Mouse (Mus musculus): ENCODE data around the gene Fxyd5. TPM values are rescaled to one million over a fixed set of nuclear protein-coding genes. Genes with fewer than 3 reads are reported as not detected.

The Fxyd5 gene
- polyA plus RNA-seq, 1 experiment from 2014 or later: 22.5 TPM

DNA sequence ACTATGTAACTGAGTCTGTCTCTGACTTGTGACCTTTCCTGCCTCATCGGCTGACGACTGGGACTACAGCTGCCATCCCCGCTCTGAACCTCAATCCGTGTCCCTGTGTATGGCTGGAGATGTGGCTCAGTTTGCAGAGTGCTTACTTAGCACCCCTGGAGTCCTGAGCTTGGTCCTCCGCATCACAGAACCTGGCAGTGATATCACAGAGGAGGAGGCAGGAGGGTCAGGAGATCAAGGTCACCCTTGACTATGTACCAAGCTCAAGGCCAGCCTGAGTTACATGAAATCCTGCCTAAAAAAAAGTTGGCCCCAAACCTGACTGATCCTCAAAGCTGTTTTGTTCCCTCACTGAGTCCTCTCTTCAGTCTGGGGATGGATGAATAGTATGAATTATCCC, 15.4 kb upstream of the Fxyd5 start:
- Histone ChIP-seq H3K27ac (ENCODE audit: low read length) (no peak overlapping the region), H3K36me3 (ENCODE audit: control insufficient read depth, insufficient read depth, low read length) (no peaks in the 10 kb centered on the region), H3K4me3 (ENCODE audit: low read length) (no peak overlapping the region), H3K4me2 (ENCODE audit: low read depth, low read length) (no peak overlapping the region), H3K9me3 (ENCODE audit: control insufficient read depth, low read length) (no peaks in the 10 kb centered on the region), H3K9ac (ENCODE audit: low read depth, low read length) (no peak overlapping the region), H3K27me3 (replicated peaks; ENCODE audit: control insufficient read depth, insufficient read depth, low read length) (peaks cover 13% of the 10 kb centered on the region), H3K4me1 (ENCODE audit: control insufficient read depth, insufficient read depth, low read length) (peaks cover 19% of the 10 kb centered on the region)
- ATAC-seq: no peak
- 71% methylated on average over 5 of the region's 5 CpGs for WGBS

DNA sequence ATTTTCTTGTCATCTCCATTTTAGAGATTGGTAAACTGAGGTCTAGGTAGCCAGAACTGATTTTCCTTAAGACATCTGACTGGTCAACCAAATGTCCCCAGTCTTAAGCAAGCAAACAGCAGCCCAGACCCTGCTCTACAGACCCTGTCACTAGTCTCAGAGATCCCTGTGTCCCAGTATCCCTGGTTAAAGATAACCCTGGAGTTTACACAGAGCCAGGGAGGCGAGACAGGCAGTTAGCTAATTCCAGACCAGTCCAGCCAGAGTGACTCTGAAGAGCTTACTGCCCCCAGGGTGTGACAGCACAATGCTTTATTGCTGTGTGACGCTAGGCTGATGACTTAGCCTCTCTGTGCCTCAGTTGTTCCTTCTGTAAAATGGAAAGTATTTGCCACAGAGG, 14.8 kb upstream of the Fxyd5 start, which contains the start of gene Fxyd1:
TSS of gene Fxyd1 (minus strand) at position 129 of the 400 bp plus-strand sequence.
- no peaks in the 10 kb centered on the region for H3K9me3 ChIP-seq (ENCODE audit: control insufficient read depth, low read length)
- 0 out of 2 replicates have a peak within 1 kb of the TSS, but pooled peaks have one; percentile 61 for H3K9ac ChIP-seq (ENCODE audit: low read depth, low read length)
- no peak within 1 kb of the TSS for H3K4me3 ChIP-seq (ENCODE audit: low read length)
- H3K27me3 ChIP-seq (replicated peaks; ENCODE audit: control insufficient read depth, insufficient read depth, low read length): peaks cover 19% of the 10 kb centered on the region
- ATAC-seq: no peak
- no peaks in the 10 kb centered on the region for H3K36me3 ChIP-seq (ENCODE audit: control insufficient read depth, insufficient read depth, low read length)
- H3K4me2 ChIP-seq (ENCODE audit: low read depth, low read length): no peak within 1 kb of the TSS
- peaks cover 26% of the 10 kb centered on the region for H3K4me1 ChIP-seq (ENCODE audit: control insufficient read depth, insufficient read depth, low read length)
- 63% methylated on average over 2 of the region's 2 CpGs for WGBS
- H3K27ac ChIP-seq (ENCODE audit: low read length): no peak within 1 kb of the TSS

DNA sequence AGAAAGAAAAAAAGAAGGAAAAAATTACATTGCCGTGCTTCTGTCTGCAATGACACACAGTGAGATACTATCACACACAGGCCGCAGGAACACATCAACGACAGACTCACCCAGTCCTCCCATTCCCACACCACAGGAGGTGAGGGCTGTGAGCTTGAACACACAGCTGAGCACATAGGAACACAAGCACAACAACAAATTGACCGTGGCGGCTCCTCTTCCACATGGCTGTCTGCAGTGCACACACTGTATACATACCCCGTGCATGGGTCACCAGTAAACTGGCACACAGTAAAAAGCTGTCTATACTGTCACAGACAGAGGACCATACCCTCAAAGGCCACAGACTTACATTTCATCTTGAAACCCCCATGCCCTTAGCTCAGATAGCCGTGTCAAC, 14.2 kb upstream of the Fxyd5 start:
- WGBS: 77% methylated on average over 7 of the region's 7 CpGs
- H3K4me2 ChIP-seq (ENCODE audit: low read depth, low read length): no peak overlapping the region
- no peak overlapping the region for H3K4me3 ChIP-seq (ENCODE audit: low read length)
- peaks cover 32% of the 10 kb centered on the region for H3K4me1 ChIP-seq (ENCODE audit: control insufficient read depth, insufficient read depth, low read length)
- no peak overlapping the region for H3K27ac ChIP-seq (ENCODE audit: low read length)
- no peaks in the 10 kb centered on the region for H3K36me3 ChIP-seq (ENCODE audit: control insufficient read depth, insufficient read depth, low read length)
- H3K9ac ChIP-seq (ENCODE audit: low read depth, low read length): no peak overlapping the region
- ATAC-seq: no peak
- H3K9me3 ChIP-seq (ENCODE audit: control insufficient read depth, low read length): no peaks in the 10 kb centered on the region
- peaks cover 25% of the 10 kb centered on the region for H3K27me3 ChIP-seq (replicated peaks; ENCODE audit: control insufficient read depth, insufficient read depth, low read length)

DNA sequence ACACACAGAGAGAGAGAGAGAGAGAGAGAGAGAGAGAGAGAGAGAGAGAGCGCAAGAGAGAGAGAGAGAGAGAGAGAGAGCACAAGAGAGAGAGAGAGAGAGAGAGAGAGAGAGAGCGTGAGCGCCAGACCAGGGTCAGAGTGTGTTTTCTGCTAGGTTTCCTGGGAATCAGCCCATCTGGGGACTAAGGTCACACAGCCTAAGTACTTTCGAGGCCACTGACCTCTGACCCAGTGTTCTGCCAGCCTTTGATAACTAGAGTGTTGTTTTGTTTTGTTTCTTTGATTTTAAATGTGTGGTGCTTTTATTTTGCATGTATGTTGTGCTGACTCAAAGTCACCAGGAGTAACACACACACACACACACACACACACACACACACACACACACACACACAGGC, 13.6 kb upstream of the Fxyd5 start:
- Histone ChIP-seq H3K9ac (ENCODE audit: low read depth, low read length) (peak overlapping the region; percentile 61; the same call in 1 of the 2 replicates), H3K9me3 (ENCODE audit: control insufficient read depth, low read length) (no peaks in the 10 kb centered on the region), H3K36me3 (ENCODE audit: control insufficient read depth, insufficient read depth, low read length) (no peaks in the 10 kb centered on the region), H3K4me2 (ENCODE audit: low read depth, low read length) (no peak overlapping the region), H3K27me3 (replicated peaks; ENCODE audit: control insufficient read depth, insufficient read depth, low read length) (peaks cover 31% of the 10 kb centered on the region), H3K27ac (ENCODE audit: low read length) (no peak overlapping the region), H3K4me3 (ENCODE audit: low read length) (no peak overlapping the region), H3K4me1 (ENCODE audit: control insufficient read depth, insufficient read depth, low read length) (peaks cover 38% of the 10 kb centered on the region)
- ATAC-seq: no peak
- WGBS: 32% methylated on average over 3 of the region's 4 CpGs

DNA sequence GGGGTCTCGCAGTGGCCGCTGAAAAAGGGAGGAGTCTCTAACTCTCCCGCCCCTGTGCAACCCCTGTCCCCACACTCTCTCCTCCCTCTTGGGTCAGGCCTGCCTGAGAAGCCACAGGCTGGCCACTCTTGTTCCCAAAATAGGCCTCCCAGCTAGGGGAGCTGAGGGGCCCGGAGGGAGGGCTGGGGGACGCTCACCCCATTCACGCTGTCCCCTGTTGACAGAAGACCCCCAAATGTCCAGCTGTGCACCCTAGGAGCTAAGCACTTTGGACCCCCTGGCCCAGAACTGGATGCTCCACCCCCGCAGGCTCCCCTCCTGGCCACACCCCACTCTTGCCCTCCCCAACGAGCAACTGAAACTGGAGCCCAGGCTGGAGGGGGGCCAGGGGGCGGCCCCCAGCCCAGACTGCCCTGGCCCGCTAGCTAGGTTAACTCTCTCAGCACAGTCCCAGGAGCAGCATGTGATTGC, 13.1 kb upstream of the Fxyd5 start:
- ATAC-seq: peak; percentile 78
- H3K4me3 ChIP-seq (ENCODE audit: low read length): peak overlapping the region; percentile 45
- peaks cover 39% of the 10 kb centered on the region for H3K4me1 ChIP-seq (ENCODE audit: control insufficient read depth, insufficient read depth, low read length)
- H3K36me3 ChIP-seq (ENCODE audit: control insufficient read depth, insufficient read depth, low read length): no peaks in the 10 kb centered on the region
- peak overlapping the region; percentile 65 for H3K27ac ChIP-seq (ENCODE audit: low read length)
- H3K4me2 ChIP-seq (ENCODE audit: low read depth, low read length): peak overlapping the region; percentile 48
- H3K9me3 ChIP-seq (ENCODE audit: control insufficient read depth, low read length): no peaks in the 10 kb centered on the region
- WGBS: 15% methylated on average over 10 of the region's 10 CpGs
- peaks cover 35% of the 10 kb centered on the region for H3K27me3 ChIP-seq (replicated peaks; ENCODE audit: control insufficient read depth, insufficient read depth, low read length)
- peak overlapping the region; percentile 61 for H3K9ac ChIP-seq (ENCODE audit: low read depth, low read length)

DNA sequence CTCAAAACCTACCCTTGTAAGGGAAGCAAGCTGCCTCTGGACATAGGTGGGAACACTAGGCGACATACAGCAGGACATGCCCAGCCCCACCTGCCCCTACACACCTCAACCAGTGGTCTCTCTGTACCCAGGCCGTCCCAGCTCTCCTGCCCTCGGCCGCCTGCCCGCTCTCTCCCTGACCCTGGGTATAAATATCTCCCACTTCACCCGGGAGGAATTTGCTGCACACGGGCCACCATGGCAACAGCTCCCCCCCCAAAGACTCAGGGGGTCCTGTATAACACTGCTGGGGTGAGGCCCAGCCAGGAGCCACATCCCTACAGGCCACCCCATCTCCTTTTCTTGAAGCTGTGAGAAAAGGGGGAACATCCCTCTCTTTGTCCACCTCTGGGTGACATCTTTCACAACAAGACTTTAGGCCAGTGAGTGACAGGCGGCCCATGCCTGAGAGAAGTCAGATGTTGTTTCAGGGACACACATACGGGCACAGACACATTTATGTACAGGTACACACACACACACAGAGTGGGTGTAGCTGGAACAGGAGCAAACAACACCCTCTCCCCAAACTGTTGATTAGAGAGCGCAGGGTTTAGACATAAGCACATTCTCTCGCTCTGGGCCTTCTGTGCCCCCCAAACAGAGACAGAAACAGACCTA, 12.5 kb upstream of the Fxyd5 start:
- no peak for ATAC-seq
- Histone ChIP-seq H3K4me3 (ENCODE audit: low read length) (peak overlapping the region; percentile 45), H3K4me2 (ENCODE audit: low read depth, low read length) (peak overlapping the region; percentile 48), H3K4me1 (ENCODE audit: control insufficient read depth, insufficient read depth, low read length) (peaks cover 41% of the 10 kb centered on the region), H3K9ac (ENCODE audit: low read depth, low read length) (peak overlapping the region; percentile 61), H3K9me3 (ENCODE audit: control insufficient read depth, low read length) (no peaks in the 10 kb centered on the region), H3K27ac (ENCODE audit: low read length) (peak overlapping the region; percentile 65; the same call in 1 of the 2 replicates), H3K27me3 (replicated peaks; ENCODE audit: control insufficient read depth, insufficient read depth, low read length) (peaks cover 41% of the 10 kb centered on the region), H3K36me3 (ENCODE audit: control insufficient read depth, insufficient read depth, low read length) (no peaks in the 10 kb centered on the region)
- WGBS: 47% methylated on average over 11 of the region's 11 CpGs

DNA sequence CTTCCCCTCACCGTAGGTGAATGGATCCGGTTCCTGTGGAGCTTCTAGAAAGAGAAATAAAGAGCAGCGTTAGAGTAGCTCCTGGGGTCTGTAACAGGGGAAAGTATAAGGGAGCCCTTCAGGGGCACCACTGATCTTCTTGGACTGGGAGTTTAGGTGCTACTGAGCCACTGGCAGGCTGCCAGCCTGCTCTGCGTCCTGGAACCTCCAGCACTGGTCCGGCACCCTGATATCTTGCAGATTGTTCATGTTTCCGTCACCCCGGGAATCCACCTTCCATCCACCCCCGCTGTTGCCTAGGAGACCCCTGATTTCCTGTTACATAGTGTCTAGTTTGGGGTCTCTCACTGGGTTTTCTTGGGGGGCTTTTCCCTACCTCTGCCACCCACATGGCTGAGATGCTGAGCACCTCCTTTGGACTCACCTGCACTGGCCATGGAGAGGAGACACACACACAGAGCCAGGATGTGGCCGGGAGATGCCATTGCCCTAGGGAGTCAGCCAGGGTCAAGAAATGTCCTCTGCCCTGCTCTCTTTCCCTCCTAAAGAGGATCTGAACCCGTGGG, 11.7 kb upstream of the Fxyd5 start:
- peak overlapping the region; percentile 48 for H3K4me2 ChIP-seq (ENCODE audit: low read depth, low read length)
- no peak overlapping the region for H3K27ac ChIP-seq (ENCODE audit: low read length)
- peaks cover 45% of the 10 kb centered on the region for H3K4me1 ChIP-seq (ENCODE audit: control insufficient read depth, insufficient read depth, low read length)
- H3K36me3 ChIP-seq (ENCODE audit: control insufficient read depth, insufficient read depth, low read length): no peaks in the 10 kb centered on the region
- 38% methylated on average over 10 of the region's 10 CpGs for WGBS
- H3K4me3 ChIP-seq (ENCODE audit: low read length): no peak overlapping the region
- H3K9ac ChIP-seq (ENCODE audit: low read depth, low read length): peak overlapping the region; percentile 33; the same call in 1 of the 2 replicates
- no peaks in the 10 kb centered on the region for H3K9me3 ChIP-seq (ENCODE audit: control insufficient read depth, low read length)
- no peak for ATAC-seq
- H3K27me3 ChIP-seq (replicated peaks; ENCODE audit: control insufficient read depth, insufficient read depth, low read length): peaks cover 48% of the 10 kb centered on the region

DNA sequence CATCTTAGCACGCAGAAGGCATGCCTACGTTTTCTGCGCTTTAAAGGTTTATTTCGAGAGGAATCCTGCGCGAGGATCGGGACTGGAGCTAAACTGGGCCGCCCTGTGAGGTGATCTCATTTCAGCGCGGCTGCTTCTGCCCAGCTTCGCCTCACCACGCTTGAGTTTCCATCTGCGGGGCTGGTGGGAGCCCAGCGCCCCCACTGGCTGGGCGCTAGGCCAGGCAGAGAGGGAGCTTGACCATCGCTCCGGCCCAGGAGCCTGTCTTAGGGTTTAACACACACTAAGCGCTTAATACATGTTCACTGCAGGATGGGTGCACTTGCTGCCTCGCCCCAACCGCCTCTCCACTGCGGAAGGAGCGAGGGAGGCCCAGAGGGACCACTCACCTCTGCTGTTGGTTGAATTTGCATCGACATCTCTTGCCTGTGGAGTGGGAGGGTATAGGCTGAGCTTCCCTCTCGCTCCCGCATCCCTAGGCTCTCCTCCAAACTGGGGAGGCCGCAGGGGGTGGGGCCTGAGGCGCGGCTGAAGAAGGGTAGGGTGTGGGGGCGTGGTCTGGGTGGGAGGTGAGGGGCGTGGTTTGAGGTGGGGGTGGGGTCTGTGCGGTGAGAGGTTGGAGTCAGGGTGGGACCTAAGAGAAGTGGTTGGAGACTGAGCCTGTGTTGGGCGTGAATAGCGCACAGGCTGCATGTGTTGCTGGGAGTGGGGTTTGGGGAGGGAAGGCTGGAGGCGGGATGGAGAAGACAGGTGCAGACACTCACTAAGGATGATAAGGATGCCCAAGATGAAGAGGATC, 10.6 kb upstream of the Fxyd5 start:
- H3K4me3 ChIP-seq (ENCODE audit: low read length): peak overlapping the region; percentile 16; the same call in 1 of the 2 replicates
- H3K4me2 ChIP-seq (ENCODE audit: low read depth, low read length): peak overlapping the region; percentile 26; the same call in 1 of the 2 replicates
- H3K36me3 ChIP-seq (ENCODE audit: control insufficient read depth, insufficient read depth, low read length): no peaks in the 10 kb centered on the region
- no peaks in the 10 kb centered on the region for H3K9me3 ChIP-seq (ENCODE audit: control insufficient read depth, low read length)
- no peak overlapping the region for H3K9ac ChIP-seq (ENCODE audit: low read depth, low read length)
- H3K4me1 ChIP-seq (ENCODE audit: control insufficient read depth, insufficient read depth, low read length): peaks cover 45% of the 10 kb centered on the region
- H3K27me3 ChIP-seq (replicated peaks; ENCODE audit: control insufficient read depth, insufficient read depth, low read length): peaks cover 48% of the 10 kb centered on the region
- WGBS: 6% methylated on average over 34 of the region's 34 CpGs
- peak; percentile 22 for ATAC-seq
- H3K27ac ChIP-seq (ENCODE audit: low read length): no peak overlapping the region

DNA sequence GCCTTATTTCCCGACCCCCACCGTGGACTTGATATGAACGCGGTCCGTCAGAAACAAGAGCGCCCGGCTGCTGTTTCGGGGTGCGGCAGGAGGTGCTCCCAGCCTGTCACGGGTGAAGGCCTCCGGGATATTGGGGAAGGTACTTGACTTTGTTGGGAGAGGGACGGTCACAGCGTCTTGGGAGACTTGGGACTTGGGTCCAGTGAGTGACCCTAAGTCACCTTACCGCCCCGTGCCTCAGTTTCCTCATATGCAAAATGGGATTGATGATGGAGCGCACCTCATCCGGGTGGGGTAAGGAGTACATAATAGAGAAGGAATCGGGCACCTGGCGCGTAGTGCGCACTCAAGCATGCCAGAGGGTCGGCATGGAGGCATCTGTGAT, 10.0 kb upstream of the Fxyd5 start:
- Histone ChIP-seq H3K4me2 (ENCODE audit: low read depth, low read length) (peak overlapping the region; percentile 26; the same call in 1 of the 2 replicates), H3K9me3 (ENCODE audit: control insufficient read depth, low read length) (no peaks in the 10 kb centered on the region), H3K36me3 (ENCODE audit: control insufficient read depth, insufficient read depth, low read length) (no peaks in the 10 kb centered on the region), H3K4me1 (ENCODE audit: control insufficient read depth, insufficient read depth, low read length) (peaks cover 45% of the 10 kb centered on the region), H3K4me3 (ENCODE audit: low read length) (peak overlapping the region; percentile 3; the same call in 1 of the 2 replicates), H3K27ac (ENCODE audit: low read length) (no peak overlapping the region), H3K9ac (ENCODE audit: low read depth, low read length) (0 out of 2 replicates have a peak overlapping the region, but pooled peaks have one; percentile 29), H3K27me3 (replicated peaks; ENCODE audit: control insufficient read depth, insufficient read depth, low read length) (peaks cover 48% of the 10 kb centered on the region)
- 6% methylated on average over 22 of the region's 22 CpGs for WGBS
- ATAC-seq: no peak
